Mouse (Mus musculus) spleen, embryonic (tissue): ENCODE measurements at regions not wholly inside any gene's neighbourhood (a gene's known extent, or its start where the extent isn't known, plus 50 kb on each side); places are given as distances from the start of the nearest gene placed in this dataset.

Experiments
- CTCF ChIA-PET: fragments of 350-600 bp; sonication (Branson Sonifier 250); formaldehyde crosslinking; loops from one replicate; lab custom pipeline; 2022; lab: Charles Lee

DNA sequence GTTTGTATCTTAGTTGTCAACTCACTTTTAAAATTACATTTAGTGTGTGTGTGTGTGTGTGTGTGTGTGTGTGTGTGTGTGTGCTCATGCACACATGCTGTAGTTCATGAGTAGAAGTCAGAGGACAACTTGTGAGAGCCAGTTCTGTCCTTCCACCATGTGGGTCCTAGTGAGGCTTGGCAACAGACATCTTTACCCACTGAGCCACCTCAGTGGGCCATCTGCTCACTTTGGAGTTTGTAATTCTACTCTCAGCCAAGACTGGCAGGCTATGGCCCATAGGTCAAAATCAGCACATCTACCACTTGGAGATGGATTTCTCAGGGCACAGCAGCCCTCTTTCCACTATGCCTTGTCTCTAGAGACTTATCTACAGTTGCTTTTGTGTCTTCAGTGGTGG lies 388.3 kb upstream of the Kif2a start:
- CTCF ChIA-PET = no interaction called here

GRCm38 (mm10) chr13:107407674-107408026 lies 385.7 kb upstream of the Kif2a start:
- CTCF ChIA-PET = no interaction called here

- CTCF ChIA-PET = no interaction called here
These were observed 385.2 kb upstream of the Kif2a start for GRCm38 (mm10) chr13:107406977-107407673.

- CTCF ChIA-PET = no interaction called here
These were observed 376.9 kb upstream of the Kif2a start for GRCm38 (mm10) chr13:107398621-107399363.

- CTCF ChIA-PET = no interaction called here
These were observed 374.1 kb upstream of the Kif2a start for GRCm38 (mm10) chr13:107396036-107396435.

- CTCF ChIA-PET = interaction anchor here (0.5 kb wide), 1 partner anchor 461 kb away, joined by 4 read pairs; no protein-coding TSS in a partner anchor
These were observed 372.5 kb upstream of the Kif2a start for GRCm38 (mm10) chr13:107394451-107394850.

DNA sequence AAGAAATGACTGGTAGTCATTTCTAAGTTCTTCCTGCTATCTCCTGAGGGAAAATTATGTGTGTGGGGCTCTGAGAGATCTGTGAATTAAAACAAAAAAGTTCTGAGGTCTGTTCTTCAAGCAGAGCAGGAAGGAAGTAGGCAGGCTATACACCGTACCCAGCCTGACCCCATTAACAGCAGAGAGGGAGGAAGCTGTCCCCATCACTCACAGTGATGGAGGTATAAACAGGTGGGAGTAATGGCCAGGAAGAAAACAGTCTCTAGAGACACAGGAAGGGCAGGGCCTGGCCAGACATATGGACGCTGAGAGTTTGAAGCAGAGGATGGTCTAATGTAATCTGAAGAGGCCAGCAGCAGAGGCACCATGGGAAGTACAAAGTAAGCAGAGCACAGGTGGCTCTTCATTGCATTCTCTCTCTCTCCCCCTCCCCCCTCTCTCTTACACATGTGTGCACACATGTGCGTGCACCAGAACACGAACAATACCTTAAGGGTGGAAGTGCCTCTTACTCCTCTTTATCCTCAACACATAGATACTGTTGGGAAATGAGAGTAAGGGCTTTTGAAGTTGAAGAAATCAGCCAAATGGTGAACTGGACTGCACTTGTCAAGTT lies 367.7 kb upstream of the Kif2a start:
- CTCF ChIA-PET = no interaction called here

GRCm38 (mm10) chr13:107389074-107389473 lies 367.1 kb upstream of the Kif2a start:
- CTCF ChIA-PET = no interaction called here

- CTCF ChIA-PET = no interaction called here
These were observed 356.1 kb upstream of the Kif2a start for GRCm38 (mm10) chr13:107378076-107378475.

DNA sequence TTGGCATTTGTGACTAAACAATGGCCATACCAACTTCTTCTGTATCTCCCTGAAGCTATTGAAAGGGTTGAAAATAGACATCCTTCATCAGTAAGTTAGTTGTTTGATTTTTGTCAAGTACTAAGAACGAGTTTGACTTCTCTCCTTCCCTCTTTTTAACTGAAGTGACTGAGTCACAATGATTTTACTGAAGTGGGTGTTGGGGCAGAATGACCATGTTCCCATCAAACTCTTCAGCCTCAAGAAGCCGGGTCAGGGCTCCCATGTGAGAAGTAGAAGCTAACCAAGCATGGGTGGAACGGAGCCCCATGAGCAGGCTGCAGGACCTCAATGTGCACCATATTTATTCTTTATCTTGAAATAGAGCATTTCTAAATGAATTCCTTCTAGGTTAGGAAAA lies 350.7 kb upstream of the Kif2a start:
- CTCF ChIA-PET = interaction anchor here (0.6 kb wide), 1 partner anchor 81 kb away, joined by 4 read pairs; no protein-coding TSS in a partner anchor

DNA sequence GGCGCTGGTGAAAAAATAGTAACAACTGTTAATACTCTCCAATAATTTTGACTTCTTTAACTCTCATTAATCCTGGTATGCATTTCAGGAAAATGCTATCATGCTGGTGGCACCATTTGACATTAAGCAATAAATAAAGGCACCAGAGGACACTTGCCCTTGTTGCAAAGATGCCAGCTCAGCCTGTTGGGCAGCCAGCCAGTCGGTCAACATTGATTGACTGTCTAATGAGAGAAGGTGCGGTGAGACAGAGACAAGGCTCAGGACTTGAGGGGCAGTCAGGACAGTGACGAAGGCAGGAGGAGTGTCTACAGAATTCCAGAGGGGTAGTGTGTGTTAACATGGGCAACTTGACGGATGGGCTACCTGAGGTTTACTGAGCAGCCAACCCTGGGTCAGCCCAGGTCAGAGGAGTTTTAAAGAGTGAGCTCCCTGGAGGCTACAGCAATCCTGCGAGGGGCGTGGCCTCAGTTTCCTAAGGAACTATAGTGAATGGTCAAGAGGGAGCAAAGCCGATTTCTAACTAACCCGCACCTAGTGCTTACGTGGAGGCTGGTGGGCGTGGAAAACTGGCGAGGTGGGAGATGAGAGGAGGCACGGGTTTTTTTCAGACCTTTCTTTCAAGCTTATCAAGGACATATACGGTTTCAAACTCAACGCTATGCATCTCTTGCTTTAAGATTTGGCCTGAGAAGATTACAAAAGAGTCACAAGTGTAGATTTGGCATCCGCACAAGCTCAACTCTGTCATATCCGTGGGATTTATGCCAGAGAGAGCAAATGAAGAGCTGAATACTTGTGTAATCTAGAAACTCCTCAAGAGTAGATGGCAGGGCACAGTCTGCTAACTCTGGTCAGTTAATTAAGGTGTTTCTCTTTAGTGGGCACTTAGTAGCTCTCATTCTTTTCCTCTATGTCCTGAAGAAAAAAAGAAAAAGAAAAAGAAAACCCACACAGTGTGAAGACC lies 350.0 kb upstream of the Kif2a start:
- CTCF ChIA-PET = no interaction called here

- CTCF ChIA-PET = no interaction called here
These were observed 345.7 kb upstream of the Kif2a start for GRCm38 (mm10) chr13:107367639-107368038.

- CTCF ChIA-PET = no interaction called here
These were observed 343.8 kb upstream of the Kif2a start for GRCm38 (mm10) chr13:107365766-107366165.

DNA sequence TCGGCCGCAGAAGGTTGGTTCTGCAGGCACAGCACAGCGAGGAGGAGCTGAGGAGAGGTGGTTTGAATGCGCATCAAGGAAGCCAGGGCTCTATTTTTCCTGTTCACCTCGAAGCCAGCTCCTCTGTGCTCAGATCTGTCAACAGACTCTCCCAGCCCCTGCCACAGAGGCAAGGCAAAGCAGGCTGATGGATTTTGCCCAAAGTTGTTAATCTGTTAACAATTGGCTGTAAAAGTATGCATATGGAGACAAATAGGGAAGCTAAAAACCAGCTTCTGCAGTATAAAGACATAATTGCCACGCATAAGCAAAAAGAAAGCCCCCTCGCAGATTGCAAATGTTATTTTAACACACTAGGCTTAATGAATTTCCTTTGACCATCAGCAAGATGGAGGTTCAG lies 343.3 kb upstream of the Kif2a start:
- CTCF ChIA-PET = no interaction called here

DNA sequence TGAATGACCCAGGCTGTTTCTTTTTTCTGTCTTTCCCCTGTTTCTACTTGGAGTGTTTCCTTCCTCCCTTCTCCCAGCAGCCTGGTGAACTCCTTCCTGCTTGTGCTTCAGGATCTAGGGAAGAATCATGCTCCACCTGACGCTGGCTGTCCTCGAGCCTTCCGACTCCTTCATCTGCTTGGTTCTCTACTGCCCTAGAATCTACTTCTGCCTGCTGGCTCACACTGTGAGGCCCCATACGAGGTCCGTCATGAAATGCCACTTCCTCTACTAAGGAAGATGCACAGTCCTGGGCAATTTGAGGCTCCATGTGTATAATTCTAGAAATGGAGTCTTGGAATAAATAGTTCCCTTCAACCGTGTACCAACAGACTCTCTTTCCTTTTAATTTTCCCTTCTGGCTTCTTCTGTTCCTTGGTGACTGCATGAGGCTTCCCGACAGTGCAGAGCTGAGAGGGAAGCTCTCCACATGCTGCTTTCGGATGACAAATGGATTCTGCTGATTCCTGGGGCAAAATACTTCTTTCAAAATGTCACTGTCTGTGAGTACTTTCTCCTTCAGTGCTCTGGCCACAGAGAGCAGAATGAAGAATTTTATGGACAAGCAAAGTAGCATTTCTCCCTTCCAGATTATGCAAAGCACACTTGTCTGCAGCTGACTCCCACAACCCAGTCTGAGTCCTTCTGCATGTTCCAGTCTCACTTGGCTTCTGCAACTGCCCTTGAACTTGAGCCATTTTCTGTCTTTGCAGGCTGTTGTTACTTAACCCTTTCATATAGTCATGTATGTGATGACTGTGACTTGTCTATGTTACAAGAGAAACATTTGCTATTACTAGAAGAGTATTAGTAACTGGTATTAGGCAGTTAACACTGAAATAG lies 341.1 kb upstream of the Kif2a start:
- CTCF ChIA-PET = no interaction called here

DNA sequence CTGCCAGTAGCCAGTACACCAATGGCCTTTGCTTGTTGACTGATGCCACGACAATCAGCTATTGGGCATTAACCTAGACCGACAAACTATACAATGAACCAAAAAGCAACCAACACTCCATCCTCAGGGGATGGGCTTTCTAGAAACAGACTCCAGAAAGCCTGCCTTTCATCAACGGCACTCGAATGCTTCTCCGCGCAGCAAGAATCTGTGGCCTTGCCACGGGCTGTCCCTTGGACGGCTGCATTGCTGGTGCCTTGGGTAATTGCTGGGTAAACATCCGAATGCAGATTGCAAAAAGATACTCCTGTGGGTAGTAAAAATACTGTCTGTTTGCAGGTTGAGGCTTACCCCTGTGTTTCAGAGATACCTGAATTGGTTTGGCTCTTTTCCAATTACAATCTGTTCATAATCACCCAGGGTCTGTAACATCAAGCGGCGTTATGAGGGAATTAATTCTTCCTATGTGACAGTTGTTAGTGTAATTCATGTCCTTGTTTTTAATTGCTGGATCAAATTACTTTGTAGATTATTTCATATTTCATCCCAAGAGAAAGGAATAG lies 319.0 kb upstream of the Kif2a start:
- CTCF ChIA-PET = no interaction called here

- CTCF ChIA-PET = no interaction called here
These were observed 316.2 kb upstream of the Kif2a start for GRCm38 (mm10) chr13:107338111-107338510.

DNA sequence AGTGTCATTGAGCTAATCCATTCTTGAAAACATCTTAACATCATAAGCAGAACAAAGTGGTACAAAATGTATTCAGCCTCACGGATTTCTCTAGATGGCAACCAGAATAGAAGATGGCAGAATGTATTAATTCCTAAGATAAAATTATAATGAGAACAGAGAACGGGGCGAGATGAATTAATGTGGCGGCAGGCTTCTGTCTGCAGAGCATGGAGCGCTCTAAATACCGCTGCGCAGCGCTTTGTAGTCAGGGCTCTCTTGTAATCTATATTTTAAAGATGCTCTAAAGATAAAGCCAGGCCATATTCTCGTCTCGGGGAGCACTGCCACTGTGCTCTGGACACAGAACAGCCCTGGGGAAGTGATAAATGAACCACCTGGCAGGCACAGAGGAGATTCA lies 315.2 kb upstream of the Kif2a start:
- CTCF ChIA-PET = no interaction called here

GRCm38 (mm10) chr13:107329348-107329747 lies 307.4 kb upstream of the Kif2a start:
- CTCF ChIA-PET = interaction anchor here (0.7 kb wide), 1 partner anchor 1240 kb away, joined by 3 read pairs; no protein-coding TSS in a partner anchor
